ENCODE assay signal across 22 mouse cellular contexts in the genomic region with DNA sequence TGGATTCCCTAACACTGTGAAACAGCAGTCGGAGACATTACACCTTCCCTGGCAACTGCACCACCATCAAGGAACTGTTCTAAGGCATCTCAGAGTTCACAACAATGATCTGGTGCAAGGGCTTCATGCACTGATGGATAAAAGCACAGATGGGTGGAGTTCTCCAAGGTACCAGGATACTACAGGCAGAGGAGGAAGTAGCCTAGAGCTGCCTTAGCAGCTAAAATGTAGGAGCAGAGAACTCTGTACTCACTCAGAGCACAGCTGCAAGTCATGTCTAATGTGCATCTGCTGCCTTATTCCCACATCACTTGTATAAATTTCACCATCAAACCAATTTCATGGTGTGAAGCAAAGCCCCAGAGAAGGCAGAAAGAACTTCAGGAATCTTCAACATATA. TPM values are rescaled to one million over a fixed set of nuclear protein-coding genes. Genes with fewer than 3 reads are reported as not detected.
"Had no signal": no experiment of that assay in that cellular context is flagged by ENCODE, and none has a peak within 500 bp of the region (broad histone marks: within the 10 kb centered on the region; RNA-seq: fewer than 3 reads in every experiment).

No protein-coding gene starts in this region.

- H3K9me3 ChIP-seq: kidney, embryonic 15.5 days; limb, embryonic 12.5 days; lung, embryonic 15.5 days; neural tube, embryonic 15.5 days had no signal

- DNase-seq: kidney, adult 2 months; kidney, postnatal 14 days; layer of hippocampus, adult 9-11 months; layer of hippocampus, postnatal 36 days; lung, postnatal 14 days; midbrain, embryonic 14.5 days; right cerebral cortex, adult 18-20 months; right cerebral cortex, postnatal 25 days; thymus, postnatal 4 days had no signal

- H3K4me2 ChIP-seq: kidney, embryonic 15.5 days; limb, embryonic 12.5 days; liver, embryonic 11.5 days; lung, embryonic 15.5 days; neural tube, embryonic 15.5 days had no signal

- H3K4me3 ChIP-seq: kidney, embryonic 15.5 days; limb, embryonic 12.5 days; lung, embryonic 15.5 days; myocyte; neural tube, embryonic 15.5 days had no signal

- H3K4me1 ChIP-seq: limb, embryonic 12.5 days had no signal

- H3K36me3 ChIP-seq: neural tube, embryonic 15.5 days had no signal

- H3K27me3 ChIP-seq: kidney, embryonic 15.5 days; limb, embryonic 12.5 days; lung, embryonic 15.5 days; neural tube, embryonic 15.5 days had no signal

- H3K9ac ChIP-seq: kidney, embryonic 15.5 days; limb, embryonic 12.5 days; lung, embryonic 15.5 days; neural tube, embryonic 15.5 days had no signal

- H3K27ac ChIP-seq: kidney, embryonic 15.5 days; limb, embryonic 12.5 days; lung, embryonic 15.5 days; macrophage; neural tube, embryonic 15.5 days; stomach, postnatal 0 days had no signal

RNA-seq across cellular contexts. Expression of a gene that starts 49.7 kb away (rescaled TPM):
- total RNA-seq: layer of hippocampus, postnatal 36 days; left cerebral cortex, postnatal 25 days had no signal
- polyA plus RNA-seq: kidney, adult 2 months; kidney, embryonic 15.5 days; large intestine, adult 2 months; limb, embryonic 12.5 days; liver, embryonic 11.5 days; liver, embryonic 16.5 days; lung, embryonic 15.5 days; macrophage; midbrain, embryonic 14.5 days; myocyte; neural tube, embryonic 11.5 days; small intestine, adult 2 months had no signal
